Mouse (Mus musculus) liver, embryonic 14.5 days (tissue): ENCODE measurements around the gene Enox1. TPM values are rescaled to one million over a fixed set of nuclear protein-coding genes. Genes with fewer than 3 reads are reported as not detected.

Experiments used
- ATAC-seq: fragments of 200-750 bp; cut with Nextera tagmentation; 2 replicates; pipeline ENCODE4 v1.8.0; 2017; ENCODE audit warnings: moderate number of reproducible peaks, mild to moderate bottlenecking, moderate library complexity; ENCODE audit not compliant: insufficient read depth
- DNase-seq, 3 experiments: peaks; one replicate each; pipeline ENCODE4 v3.0.0-alpha.2; 2012 to 2013; ENCODE audit warnings: low read depth in 3 of 3, low spot score in 3 of 3
- H3K27ac ChIP-seq: fragments of 300-500 bp; sonication (generic); 2 replicates; pipeline ENCODE4 v1.5.1; 2014; ENCODE audit warnings: moderate library complexity, mild to moderate bottlenecking, control low read depth, inconsistent platforms
- H3K27me3 ChIP-seq: fragments of 300-500 bp; sonication (generic); 2 replicates; pipeline ENCODE4 v1.6.1; 2014; ENCODE audit warnings: mild to moderate bottlenecking, low read length, moderate library complexity; ENCODE audit not compliant: control insufficient read depth, insufficient read depth
- H3K36me3 ChIP-seq: fragments of 300-500 bp; sonication (generic); replicated peaks from 2 replicates; pipeline ENCODE4 v1.6.1; 2014; ENCODE audit warnings: low read depth; ENCODE audit not compliant: control insufficient read depth, insufficient read depth
- H3K4me1 ChIP-seq, 2 experiments: fragments of 200-500 bp in 1 of 2; fragments of 300-500 bp in 1 of 2; sonication (generic) in 1 of 2; replicated peaks; 2 replicates each; pipeline ENCODE4 v1.6.1; 2012 to 2014; ENCODE audit warnings: antibody characterized with exemption in 1 of 2, inconsistent platforms in 1 of 2, low read length in 1 of 2; ENCODE audit not compliant: control insufficient read depth in 2 of 2, insufficient read depth in 2 of 2
- H3K4me2 ChIP-seq: fragments of 300-500 bp; sonication (generic); 2 replicates; pipeline ENCODE4 v1.6.1; 2014; ENCODE audit warnings: low read depth, mild to moderate bottlenecking, control low read depth, moderate library complexity
- H3K4me3 ChIP-seq, 2 experiments: fragments of 200-500 bp in 1 of 2; fragments of 300-500 bp in 1 of 2; sonication (generic) in 1 of 2; 2 replicates each; pipeline ENCODE4 v1.5.1; 2012 to 2014; ENCODE audit warnings: low read depth in 2 of 2, low read length in 2 of 2, mild to moderate bottlenecking in 2 of 2, control low read depth in 1 of 2, inconsistent platforms in 1 of 2, moderate library complexity in 1 of 2; ENCODE audit not compliant: insufficient read depth in 1 of 2
- H3K9ac ChIP-seq: fragments of 300-500 bp; sonication (generic); replicated peaks from 2 replicates; pipeline ENCODE4 v1.6.1; 2014; ENCODE audit warnings: mild to moderate bottlenecking, control low read depth, moderate library complexity
- H3K9me3 ChIP-seq: fragments of 300-500 bp; sonication (generic); 2 replicates; pipeline ENCODE4 v1.6.1; 2016; ENCODE audit warnings: low read length, mixed read lengths; ENCODE audit not compliant: control insufficient read depth
- CTCF ChIP-seq: IDR thresholded peaks from 2 replicates; pipeline ENCODE4 v1.5.1; 2016; ENCODE audit warnings: antibody characterized with exemption, low read depth, control low read depth
- EP300 ChIP-seq: IDR thresholded peaks from 2 replicates; pipeline ENCODE4 v1.6.1; 2016; ENCODE audit warnings: antibody characterized with exemption, low read depth
- WGBS: fragments of 180-500 bp; shearing (Covaris S2); extraction: QIAGEN DNeasy Blood & Tissue Kit; methylation state at CpG from one replicate; pipeline ENCODE4 v1.1.7; 2014; ENCODE audit not compliant: insufficient replicate concordance; 5-methylcytosine and 5-hydroxymethylcytosine counted together
- polyA plus RNA-seq, 2 experiments: library from polyadenylated mRNA; depleted of rRNA in 1 of 2; stranded (reverse) in 1 of 2; unstranded in 1 of 2; fragments of >200 nt; fragmentation: Nextera tagmentation in 1 of 2; extraction: Ambion mirVana in 1 of 2; gene quantifications; 2 replicates each; pipeline versions ENCODE4 v1.2.1 to v1.2.3; 2012 to 2014

Gene Enox1
- polyA plus RNA-seq, 2 experiments = 0.07 to 0.10 TPM

DNA sequence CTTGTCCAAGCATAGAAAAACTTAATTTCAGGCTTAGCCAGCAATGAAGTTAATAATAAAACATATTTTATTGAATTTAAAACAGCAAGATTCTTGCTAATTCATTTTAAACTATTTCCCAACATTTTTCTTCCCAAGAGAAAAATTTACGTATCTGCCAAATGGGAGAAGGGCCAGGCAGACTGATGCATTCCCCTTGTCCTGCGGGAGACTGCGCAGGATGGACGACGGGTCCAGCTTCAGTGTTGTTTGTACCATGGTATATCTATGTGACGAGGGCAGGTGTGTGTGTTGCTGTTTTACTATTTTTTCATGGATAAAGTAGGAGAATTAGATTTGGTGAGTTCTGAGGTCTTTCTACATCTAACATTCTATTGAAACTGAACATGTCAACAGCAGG, 99.1 kb downstream of the Enox1 start:
- H3K9me3 ChIP-seq = no peaks in the 10 kb centered on the region
- no peak overlapping the region for H3K9ac ChIP-seq
- no peaks in the 10 kb centered on the region for H3K4me1 ChIP-seq
- H3K27ac ChIP-seq = no peak overlapping the region
- no peaks in the 10 kb centered on the region for H3K36me3 ChIP-seq
- ATAC-seq (no peak), DNase-seq (no peak)
- no peak for TF ChIP-seq CTCF
- TF ChIP-seq EP300 = no peak
- H3K27me3 ChIP-seq = no peaks in the 10 kb centered on the region
- no peak overlapping the region for H3K4me3 ChIP-seq
- H3K4me2 ChIP-seq = no peak overlapping the region
- WGBS = 77% methylated on average over 6 of the region's 6 CpGs

DNA sequence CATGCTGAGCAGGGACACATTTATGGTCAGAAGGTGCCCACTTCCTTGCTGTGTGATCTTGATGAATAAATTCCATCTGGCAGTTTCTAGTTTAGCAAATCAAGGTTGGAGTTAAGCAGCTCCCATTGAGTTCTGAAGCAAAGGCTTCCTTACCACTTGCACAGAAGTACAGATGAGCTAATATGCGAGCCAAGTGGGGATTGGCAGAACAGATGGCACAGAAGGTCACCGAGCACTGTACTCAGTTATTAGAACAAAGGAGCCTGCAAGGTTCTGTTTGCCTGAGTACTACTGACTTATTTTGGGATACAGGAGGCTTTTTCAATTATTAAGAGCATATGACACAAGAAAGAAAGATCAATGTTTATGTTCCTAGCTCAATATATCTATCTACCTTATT, 100.4 kb downstream of the Enox1 start:
- Histone ChIP-seq H3K4me3 (no peak overlapping the region), H3K4me2 (no peak overlapping the region), H3K27ac (no peak overlapping the region), H3K9ac (no peak overlapping the region), H3K36me3 (no peaks in the 10 kb centered on the region), H3K4me1 (no peaks in the 10 kb centered on the region), H3K9me3 (no peaks in the 10 kb centered on the region), H3K27me3 (no peaks in the 10 kb centered on the region)
- ATAC-seq (no peak), DNase-seq (no peak)
- TF ChIP-seq EP300 = no peak
- 50% methylated on average over 2 of the region's 2 CpGs for WGBS

DNA sequence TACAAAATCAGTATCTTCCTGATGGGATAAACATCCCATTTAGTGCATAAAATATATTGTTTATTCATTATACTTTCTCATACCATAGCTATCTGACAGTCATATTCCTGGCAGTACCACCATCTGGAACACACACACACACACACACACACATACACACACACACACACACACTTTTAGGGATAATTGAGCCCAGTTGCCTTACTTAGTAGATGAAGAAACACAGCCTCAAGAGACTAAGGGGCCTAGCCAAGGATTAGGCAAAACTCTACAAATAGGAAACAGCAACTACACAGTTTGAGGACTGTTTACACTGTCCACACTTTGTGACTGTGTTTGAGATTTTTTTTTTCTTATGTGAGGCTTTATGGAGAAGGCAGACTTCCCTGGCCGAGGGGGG, 100.9 kb downstream of the Enox1 start:
- no peaks in the 10 kb centered on the region for H3K4me1 ChIP-seq
- H3K27ac ChIP-seq = no peak overlapping the region
- ATAC-seq (no peak), DNase-seq (no peak)
- no peak overlapping the region for H3K4me3 ChIP-seq
- 68% methylated on average over 1 of the region's 1 CpGs for WGBS
- no peak overlapping the region for H3K4me2 ChIP-seq
- H3K9me3 ChIP-seq = no peaks in the 10 kb centered on the region
- H3K36me3 ChIP-seq = no peaks in the 10 kb centered on the region
- H3K9ac ChIP-seq = no peak overlapping the region
- TF ChIP-seq EP300 = no peak
- no peak for TF ChIP-seq CTCF
- no peaks in the 10 kb centered on the region for H3K27me3 ChIP-seq

- WGBS = 50% methylated on average over 4 of the region's 4 CpGs
- no peak overlapping the region for H3K4me3 ChIP-seq
- TF ChIP-seq CTCF = no peak
- TF ChIP-seq EP300 = no peak
- no peaks in the 10 kb centered on the region for H3K36me3 ChIP-seq
- no peak overlapping the region for H3K4me2 ChIP-seq
- H3K9ac ChIP-seq = no peak overlapping the region
- H3K4me1 ChIP-seq = no peaks in the 10 kb centered on the region
- H3K27ac ChIP-seq = no peak overlapping the region
- no peaks in the 10 kb centered on the region for H3K9me3 ChIP-seq
- DNase-seq = no peak
- no peaks in the 10 kb centered on the region for H3K27me3 ChIP-seq
- ATAC-seq = no peak
Observed at GRCm38 (mm10) chr14:77258186-77258585, 101.6 kb downstream of the Enox1 start.

- no peak for TF ChIP-seq CTCF
Observed at GRCm38 (mm10) chr14:77259686-77260085, 103.1 kb downstream of the Enox1 start.

GRCm38 (mm10) chr14:77260107-77260506, 103.5 kb downstream of the Enox1 start:
- Histone ChIP-seq H3K27ac (no peak overlapping the region), H3K4me3 (no peak overlapping the region), H3K4me2 (no peak overlapping the region), H3K9me3 (no peaks in the 10 kb centered on the region), H3K9ac (no peak overlapping the region), H3K4me1 (no peaks in the 10 kb centered on the region), H3K27me3 (no peaks in the 10 kb centered on the region), H3K36me3 (no peaks in the 10 kb centered on the region)
- no peak for DNase-seq
- TF ChIP-seq EP300 (no peak), CTCF (no peak)
- no peak for ATAC-seq
- 58% methylated on average over 4 of the region's 4 CpGs for WGBS

More at GRCm38 (mm10) chr14:77259686-77260085, 103.1 kb downstream of the Enox1 start:
- DNase-seq = no peak
- ATAC-seq = no peak
- Histone ChIP-seq H3K9me3 (no peaks in the 10 kb centered on the region), H3K4me1 (no peaks in the 10 kb centered on the region), H3K36me3 (no peaks in the 10 kb centered on the region), H3K4me2 (no peak overlapping the region), H3K4me3 (no peak overlapping the region), H3K27ac (no peak overlapping the region), H3K27me3 (no peaks in the 10 kb centered on the region), H3K9ac (no peak overlapping the region)
- WGBS = 63% methylated on average over 5 of the region's 5 CpGs
